Mouse (Mus musculus) midbrain, embryonic 12.5 days (tissue): ENCODE data around the gene Prr19. TPM values are rescaled to one million over a fixed set of nuclear protein-coding genes. Genes with fewer than 3 reads are reported as not detected.
A peak's percentile ranks its signal among the peaks of the same experiment; 100 is the strongest.
"Not testable (repeated sequence)": the region's sequence is repeated elsewhere in the genome, so short reads cannot be mapped to it uniquely, and the experiment has no call there.

ENCODE experiments used
- ATAC-seq: fragments of 200-750 bp; cut with Nextera tagmentation; 2 replicates; pipeline ENCODE4 v1.8.0; 2017; ENCODE audit warnings: low read depth, moderate TSS enrichment, moderate library complexity; ENCODE audit not compliant: low FRiP score
- H3K27ac ChIP-seq: fragments of 300-500 bp; sonication (generic); replicated peaks from 2 replicates; pipeline ENCODE4 v1.5.1; 2016; ENCODE audit warnings: mild to moderate bottlenecking
- H3K27me3 ChIP-seq: fragments of 300-500 bp; sonication (generic); 2 replicates; pipeline ENCODE4 v1.6.1; 2016; ENCODE audit warnings: mild to moderate bottlenecking
- H3K36me3 ChIP-seq: fragments of 300-500 bp; sonication (generic); 2 replicates; pipeline ENCODE4 v1.6.1; 2016
- H3K4me1 ChIP-seq: fragments of 300-500 bp; sonication (generic); 2 replicates; pipeline ENCODE4 v1.6.1; 2016
- H3K4me2 ChIP-seq: fragments of 300-500 bp; sonication (generic); replicated peaks from 2 replicates; pipeline ENCODE4 v1.6.1; 2016; ENCODE audit warnings: mild to moderate bottlenecking, moderate library complexity
- H3K4me3 ChIP-seq: fragments of 300-500 bp; sonication (generic); 2 replicates; pipeline ENCODE4 v1.5.1; 2016; ENCODE audit warnings: mild to moderate bottlenecking
- H3K9ac ChIP-seq: fragments of 300-500 bp; sonication (generic); replicated peaks from 2 replicates; pipeline ENCODE4 v1.6.1; 2016; ENCODE audit warnings: mild to moderate bottlenecking, moderate library complexity
- H3K9me3 ChIP-seq: fragments of 300-500 bp; sonication (generic); 2 replicates; pipeline ENCODE4 v1.6.1; 2016; ENCODE audit warnings: mild to moderate bottlenecking
- WGBS: fragments of 180-500 bp; shearing (Covaris S2); methylation state at CpG from one replicate; pipeline ENCODE4 v1.1.7; 2016; 5-methylcytosine and 5-hydroxymethylcytosine counted together
- polyA plus RNA-seq: library from polyadenylated mRNA; unstranded; fragments of >200 nt; fragmentation: Nextera tagmentation; extraction: Ambion mirVana; gene quantifications from 2 replicates; pipeline ENCODE4 v1.2.1, GENCODE M21; 2016

The Prr19 gene
- polyA plus RNA-seq, 1 experiment from 2014 or later: 1.3 TPM

- H3K9ac ChIP-seq: peak overlapping the region; percentile 52
- peak overlapping the region; percentile 99 for H3K4me2 ChIP-seq
- no peaks in the 10 kb centered on the region for H3K9me3 ChIP-seq
- H3K4me3 ChIP-seq: peak overlapping the region; percentile 44
- H3K27me3 ChIP-seq: peaks cover 57% of the 10 kb centered on the region
- under 1% methylated on average over 69 of the region's 69 CpGs for WGBS
- no peak overlapping the region for H3K27ac ChIP-seq
- H3K36me3 ChIP-seq: no peaks in the 10 kb centered on the region
- peaks cover 29% of the 10 kb centered on the region for H3K4me1 ChIP-seq
- no peak for ATAC-seq
Observed at GRCm38 (mm10) chr7:25315306-25316041, 14.3 kb downstream of the Prr19 start.

GRCm38 (mm10) chr7:25316532-25317445 lies 15.6 kb downstream of the Prr19 start, which contains the start of gene Megf8:
Megf8 (plus strand) TSS chr7:25317164.
- no peaks in the 10 kb centered on the region for H3K36me3 ChIP-seq
- peak within 1 kb of the TSS; percentile 84 for H3K9ac ChIP-seq
- WGBS: under 1% methylated on average over 52 of the region's 52 CpGs

GRCm38 (mm10) chr7:25317446-25317999 lies 16.3 kb downstream of the Prr19 start:
- H3K4me1 ChIP-seq: peaks cover 43% of the 10 kb centered on the region
- H3K9me3 ChIP-seq: no peaks in the 10 kb centered on the region
- WGBS: 16% methylated on average over 21 of the region's 21 CpGs
- peak overlapping the region; percentile 84 for H3K9ac ChIP-seq
- no peak for ATAC-seq
- peaks cover 38% of the 10 kb centered on the region for H3K27me3 ChIP-seq
- H3K27ac ChIP-seq: peak overlapping the region; percentile 89
- peak overlapping the region; percentile 99 for H3K4me2 ChIP-seq
- H3K36me3 ChIP-seq: no peaks in the 10 kb centered on the region
- peak overlapping the region; percentile 74 for H3K4me3 ChIP-seq

More at GRCm38 (mm10) chr7:25316532-25317445, 15.6 kb downstream of the Prr19 start, which contains the start of gene Megf8:
- Histone ChIP-seq H3K4me2 (peak within 1 kb of the TSS; percentile 99), H3K4me3 (peak within 1 kb of the TSS; percentile 74), H3K4me1 (peaks cover 37% of the 10 kb centered on the region), H3K27ac (peak within 1 kb of the TSS; percentile 89), H3K27me3 (peaks cover 45% of the 10 kb centered on the region), H3K9me3 (no peaks in the 10 kb centered on the region)
- peak; percentile 99 for ATAC-seq

- Histone ChIP-seq H3K36me3 (no peaks in the 10 kb centered on the region), H3K4me2 (peak overlapping the region; percentile 11; the same call in 1 of the 2 replicates), H3K27ac (peak overlapping the region; percentile 52), H3K9me3 (no peaks in the 10 kb centered on the region), H3K9ac (no peak overlapping the region), H3K27me3 (no peaks in the 10 kb centered on the region), H3K4me3 (no peak overlapping the region), H3K4me1 (peaks cover 28% of the 10 kb centered on the region)
- 5% methylated on average over 6 of the region's 6 CpGs for WGBS
- no peak for ATAC-seq
Observed at GRCm38 (mm10) chr7:25322058-25322484, 20.9 kb downstream of the Prr19 start.

- Histone ChIP-seq H3K27me3 (no peaks in the 10 kb centered on the region), H3K4me1 (peaks cover 17% of the 10 kb centered on the region), H3K27ac (no peak overlapping the region), H3K9me3 (no peaks in the 10 kb centered on the region), H3K36me3 (peaks cover 6% of the 10 kb centered on the region; the same call in 1 of the 2 replicates), H3K4me3 (no peak overlapping the region), H3K4me2 (no peak overlapping the region), H3K9ac (no peak overlapping the region)
- ATAC-seq: no peak
- 92% methylated on average over 2 of the region's 2 CpGs for WGBS
Observed at GRCm38 (mm10) chr7:25323219-25323618, 22.0 kb downstream of the Prr19 start.

- WGBS: 86% methylated on average over 6 of the region's 6 CpGs
Observed at GRCm38 (mm10) chr7:25325431-25325830, 24.2 kb downstream of the Prr19 start.

GRCm38 (mm10) chr7:25326233-25326632 lies 25.0 kb downstream of the Prr19 start:
- 96% methylated on average over 8 of the region's 8 CpGs for WGBS
- H3K9me3 ChIP-seq: no peaks in the 10 kb centered on the region
- no peak overlapping the region for H3K27ac ChIP-seq
- no peaks in the 10 kb centered on the region for H3K27me3 ChIP-seq
- H3K9ac ChIP-seq: no peak overlapping the region
- H3K4me3 ChIP-seq: no peak overlapping the region
- ATAC-seq: no peak
- H3K36me3 ChIP-seq: peaks cover 32% of the 10 kb centered on the region
- no peak overlapping the region for H3K4me2 ChIP-seq
- H3K4me1 ChIP-seq: peaks cover 11% of the 10 kb centered on the region

More at GRCm38 (mm10) chr7:25325431-25325830, 24.2 kb downstream of the Prr19 start:
- not testable (repeated sequence) for ATAC-seq, H3K4me3 ChIP-seq, H3K4me2 ChIP-seq, H3K27me3 ChIP-seq, H3K9me3 ChIP-seq, H3K9ac ChIP-seq, H3K27ac ChIP-seq
- peaks cover 24% of the 10 kb centered on the region for H3K36me3 ChIP-seq
- peaks cover 14% of the 10 kb centered on the region for H3K4me1 ChIP-seq

- 41% methylated on average over 16 of the region's 16 CpGs for WGBS
- H3K4me3 ChIP-seq: no peak overlapping the region
- peaks cover 71% of the 10 kb centered on the region for H3K36me3 ChIP-seq
- no peaks in the 10 kb centered on the region for H3K4me1 ChIP-seq
- H3K27ac ChIP-seq: no peak overlapping the region
- no peaks in the 10 kb centered on the region for H3K9me3 ChIP-seq
- peak; percentile 68 for ATAC-seq
- no peaks in the 10 kb centered on the region for H3K27me3 ChIP-seq
- no peak overlapping the region; the same call in 1 of the 2 replicates for H3K9ac ChIP-seq
- no peak overlapping the region for H3K4me2 ChIP-seq
Observed at GRCm38 (mm10) chr7:25333596-25334307, 32.5 kb downstream of the Prr19 start.

GRCm38 (mm10) chr7:25334472-25334871 lies 33.3 kb downstream of the Prr19 start:
- H3K4me3 ChIP-seq: no peak overlapping the region
- peaks cover 70% of the 10 kb centered on the region for H3K36me3 ChIP-seq
- no peak overlapping the region; the same call in 1 of the 2 replicates for H3K9ac ChIP-seq
- 88% methylated on average over 12 of the region's 12 CpGs for WGBS
- H3K9me3 ChIP-seq: no peaks in the 10 kb centered on the region
- no peaks in the 10 kb centered on the region for H3K4me1 ChIP-seq
- no peak overlapping the region for H3K4me2 ChIP-seq
- H3K27me3 ChIP-seq: no peaks in the 10 kb centered on the region
- H3K27ac ChIP-seq: 0 out of 2 replicates have a peak overlapping the region, but pooled peaks have one; percentile 16
- ATAC-seq: no peak

GRCm38 (mm10) chr7:25339329-25339728 lies 38.1 kb downstream of the Prr19 start:
- Histone ChIP-seq H3K9ac (no peak overlapping the region), H3K27me3 (no peaks in the 10 kb centered on the region), H3K4me1 (0 out of 2 replicates have a peak, but pooled peaks cover 4% of the 10 kb centered on the region), H3K4me2 (no peak overlapping the region), H3K4me3 (no peak overlapping the region), H3K9me3 (no peaks in the 10 kb centered on the region), H3K36me3 (peaks cover 82% of the 10 kb centered on the region), H3K27ac (no peak overlapping the region)
- WGBS: 90% methylated on average over 9 of the region's 9 CpGs
- ATAC-seq: no peak
